In genomic region chr15:101224006-101224906, GRCm38 (mm10) we compare ENCODE assay signal across 8 mouse cellular contexts. TPM values are rescaled to one million over a fixed set of nuclear protein-coding genes. Genes with fewer than 3 reads are reported as not detected.
DNase-seq lines count a peak whose midpoint lies in the region; ATAC-seq and TF ChIP-seq lines count a peak whose summit lies in the region.

Gene Grasp, plus strand, starts transcription at chr15:101224188.

- peak; percentile 51 for ATAC-seq in Patski
- peak; percentile 82 for ATAC-seq in hindbrain, postnatal 0 days
- ATAC-seq in megakaryocyte, adult 5-6 weeks (ENCODE audit: poor library complexity, severe bottlenecking): peak; percentile 68

- WGBS in hindbrain, postnatal 0 days: under 1% methylated on average over 72 of the region's 77 CpGs

- DNase-seq in Patski (ENCODE audit: low read depth, low spot score): no peak
- peak; percentile 86 to 90 for DNase-seq in cerebellum, postnatal 25 days
- peak; percentile 89 to 91 for DNase-seq in gastrocnemius, adult 8-10 months (ENCODE audit: low spot score in 2 of 2)
- peak; percentile 84 for DNase-seq in hindbrain, postnatal 0 days (ENCODE audit: low spot score)
- DNase-seq in left cerebral cortex, adult 9 months (ENCODE audit: low spot score in 2 of 2): peak; percentile 74 to 89
- peak; percentile 92 for DNase-seq in right cerebral cortex, adult 18-20 months
- DNase-seq in urinary bladder, adult 2 months (ENCODE audit: low spot score): peak; percentile 73

- TF ChIP-seq CTCF in Patski (IDR thresholded peaks at IDR 0.05): no peak
- 0 out of 2 replicates have a peak, but pooled peaks have one; percentile 6 for TF ChIP-seq CTCF in hindbrain, postnatal 0 days (IDR thresholded peaks at IDR 0.05; ENCODE audit: low read depth)

- peaks cover 10% of the 10 kb centered on the region for H3K4me1 ChIP-seq in hindbrain, postnatal 0 days (ENCODE audit: insufficient read depth, low read length)

- peak within 1 kb of the TSS; percentile 92 for H3K4me2 ChIP-seq in hindbrain, postnatal 0 days (ENCODE audit: low read depth, low read length)

- no peaks in the 10 kb centered on the region for H3K27me3 ChIP-seq in Patski
- no peaks in the 10 kb centered on the region for H3K27me3 ChIP-seq in hindbrain, postnatal 0 days (ENCODE audit: insufficient read depth, low read length)

- H3K9me3 ChIP-seq in hindbrain, postnatal 0 days (ENCODE audit: low read length): no peaks in the 10 kb centered on the region

- H3K27ac ChIP-seq in hindbrain, postnatal 0 days: peak within 1 kb of the TSS; percentile 12; the same call in 1 of the 2 replicates

- in situ Hi-C loops in Patski (cut with MboI; ENCODE audit: low pct_unique_long_range_greater_than_20kb): no loop called here

- H3K4me3 ChIP-seq in hindbrain, postnatal 0 days (ENCODE audit: low read length): peak within 1 kb of the TSS; percentile 70

- CTCF ChIA-PET in Patski (lab: Charles Lee): interaction anchor here (1.4 to 8.2 kb wide), 4 partner anchors 8 to 18 kb away, joined by 3 to 92 read pairs (median 16); no protein-coding TSS in a partner anchor

- POLR2A ChIA-PET in Patski (lab: Charles Lee): interaction anchor here (0.6 to 3.8 kb wide), 4 partner anchors 11 to 362 kb away, joined by 3 to 29 read pairs (median 8); no protein-coding TSS in a partner anchor

- no peaks in the 10 kb centered on the region for H3K36me3 ChIP-seq in hindbrain, postnatal 0 days (ENCODE audit: insufficient read depth, low read length)

- peak within 1 kb of the TSS; percentile 71 for H3K9ac ChIP-seq in hindbrain, postnatal 0 days (replicated peaks; ENCODE audit: low read length)

RNA-seq across cellular contexts. Expression of gene Grasp, which starts in this region (rescaled TPM):
- 6.8 TPM for polyA plus RNA-seq in Patski (2021)
- 1 to 10 TPM; 3.0 to 5.4 (median 4.4) TPM for total RNA-seq in gastrocnemius, adult 8-10 months (2022)
- total RNA-seq in hindbrain, postnatal 0 days (2014; rRNA removed): 6.7 and 8.7 TPM in 2 replicates
- 1.5 and 1.6 TPM in 2 replicates for polyA plus RNA-seq in hindbrain, postnatal 0 days (2015; fragmentation: Nextera tagmentation; extraction: Ambion mirVana)
- 0.16 and 0.30 TPM in 2 replicates for total RNA-seq in megakaryocyte, adult 5-6 weeks (2015)
- 0.29 and 0.85 TPM in 2 replicates for total RNA-seq in megakaryocyte, adult 5-6 weeks (2017)
- 8.7 and 9.7 TPM in 2 replicates for polyA plus RNA-seq in urinary bladder, adult 2 months (2012; rRNA removed)

Comparison
In these comparisons a context has a peak if more than half of its experiments do, and no peak if none do; other contexts are left out.
1. Peak in ATAC-seq in megakaryocyte, adult 5-6 weeks; RNA of the gene not detected or under 1 TPM.